14 mouse cellular contexts compared by ENCODE assay signal in genomic region chr8:116399452-116399851, GRCm38 (mm10).
"Had no signal": no experiment of that assay in that cellular context is flagged by ENCODE, and none has a peak within 500 bp of the region (broad histone marks: within the 10 kb centered on the region; RNA-seq: fewer than 3 reads in every experiment).

No protein-coding gene starts in this region.

- H3K36me3 ChIP-seq: limb, embryonic 15.5 days; liver, embryonic 15.5 days; midbrain, embryonic 10.5 days; neural tube, embryonic 13.5 days had no signal

- H3K27ac ChIP-seq: limb, embryonic 15.5 days; liver, embryonic 15.5 days; midbrain, embryonic 10.5 days; neural tube, embryonic 13.5 days had no signal

- DNase-seq: lung, embryonic 14.5 days; lung, postnatal 10 days; lung, postnatal 4 days; retina, postnatal 1 day; right cerebral cortex, postnatal 4 days; spleen, adult 18-20 months; thymus, adult 18-20 months; thymus, postnatal 14 days had no signal

- H3K4me3 ChIP-seq: limb, embryonic 15.5 days; liver, embryonic 15.5 days; midbrain, embryonic 10.5 days; neural tube, embryonic 13.5 days had no signal

- H3K9me3 ChIP-seq: limb, embryonic 15.5 days; liver, embryonic 15.5 days; midbrain, embryonic 10.5 days had no signal

- H3K9ac ChIP-seq: limb, embryonic 15.5 days; liver, embryonic 15.5 days; lung, embryonic 14.5 days; neural tube, embryonic 13.5 days had no signal

- H3K4me1 ChIP-seq: limb, embryonic 15.5 days; liver, embryonic 15.5 days; midbrain, embryonic 10.5 days; neural tube, embryonic 13.5 days had no signal

- H3K27me3 ChIP-seq: limb, embryonic 15.5 days; liver, embryonic 15.5 days; neural tube, embryonic 13.5 days had no signal

- ATAC-seq: inflammation-experienced regulatory T-cells, adult 6 months; midbrain, embryonic 16.5 days had no signal

- H3K4me2 ChIP-seq: limb, embryonic 15.5 days; liver, embryonic 15.5 days; lung, embryonic 14.5 days; neural tube, embryonic 13.5 days had no signal
